Mouse (Mus musculus) adrenal gland, postnatal 36 days (tissue): ENCODE measurements around the gene Ptpn4. TPM values are rescaled to one million over a fixed set of nuclear protein-coding genes. Genes with fewer than 3 reads are reported as not detected.
A peak's percentile ranks its signal among the peaks of the same experiment; 100 is the strongest.

ENCODE experiments used
- DNase-seq, 2 experiments: peaks; one replicate each; pipeline ENCODE4 v3.0.0; 2021; ENCODE audit warnings: mixed read lengths in 1 of 2
- long read RNA-seq, 2 experiments: library from polyadenylated mRNA; stranded (forward); transcript quantifications; one replicate each; pipeline ENCODE4 v2.0.0; 2021; ENCODE audit warnings: borderline sequencing depth in 2 of 2
- total RNA-seq, 2 experiments: library from RNA; stranded (reverse); gene quantifications; 2 replicates each; pipeline ENCODE4 v1.2.3; 2021

Ptpn4 gene
- 10 to 100 TPM; 30.2 to 38.0 TPM for total RNA-seq
- long read RNA-seq, experiment 1, full-length matches to known transcripts = 2 of 2 reads
- long read RNA-seq, experiment 1, partial matches to known transcripts = 0 of 2 reads
- long read RNA-seq, experiment 1, other reads (novel, unspliced or antisense) = 0 of 2 reads
- long read RNA-seq, experiment 2, full-length matches to known transcripts = 1 of 1 reads
- long read RNA-seq, experiment 2, partial matches to known transcripts = 0 of 1 reads
- long read RNA-seq, experiment 2, other reads (novel, unspliced or antisense) = 0 of 1 reads

DNA sequence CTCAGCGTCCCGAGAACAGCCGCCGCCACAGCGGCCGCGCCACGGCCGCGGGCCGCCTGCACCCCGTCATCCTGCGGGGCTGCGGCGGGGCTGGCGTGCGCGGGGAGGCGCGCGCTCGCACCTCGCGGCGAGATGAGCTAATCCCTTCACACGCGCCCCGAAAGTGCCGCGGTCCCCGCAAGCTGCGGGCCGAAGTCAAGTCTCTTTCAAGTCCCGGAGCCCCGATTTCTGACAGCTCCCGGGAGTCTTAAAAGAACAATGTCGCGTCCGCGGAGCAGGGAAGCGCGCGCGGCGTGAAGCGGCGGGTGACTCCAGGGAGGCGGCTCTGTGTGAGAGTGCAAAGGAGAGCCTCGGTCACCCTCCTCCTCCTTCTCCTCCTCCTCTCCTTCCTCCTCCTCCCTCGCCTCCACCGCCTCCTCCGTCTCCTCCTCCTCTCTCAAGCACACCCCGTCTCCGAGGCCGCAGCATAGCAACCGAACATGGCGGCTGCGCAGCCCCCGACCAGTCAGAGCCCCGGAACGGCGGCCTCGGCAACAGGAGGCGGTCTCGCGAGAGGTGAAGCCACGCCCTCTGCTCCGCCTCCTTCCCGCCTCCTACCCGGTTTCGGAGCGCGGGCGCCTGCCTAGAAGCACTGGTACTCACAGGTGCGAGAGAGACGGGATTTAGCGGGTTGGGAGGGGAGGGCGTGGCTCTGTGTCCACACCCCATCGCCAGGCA, at the start of gene Ptpn4:
Gene Ptpn4 (minus strand): TSS at position 579 of the 717 bp plus-strand sequence.
- DNase-seq = peak; percentile 99

DNA sequence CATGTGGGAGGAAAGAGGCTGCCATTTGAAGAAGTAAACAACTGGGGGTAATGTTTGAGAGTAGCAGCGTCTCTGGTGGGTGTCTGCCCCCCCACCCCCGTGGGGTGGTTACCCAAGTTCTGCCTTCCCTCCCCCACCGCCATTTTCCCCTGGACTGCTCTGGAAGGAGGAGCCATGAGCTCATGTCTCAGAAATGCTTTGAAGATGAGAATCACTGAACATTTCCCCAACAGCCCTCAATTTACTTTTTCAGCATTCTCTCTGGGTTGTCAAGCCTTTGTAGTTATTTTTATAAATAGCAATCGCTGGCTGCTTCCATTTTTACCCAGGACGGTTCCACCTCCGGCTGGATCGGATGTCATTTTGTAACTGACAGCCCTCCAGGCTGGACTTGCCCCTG, 48.9 kb upstream of the Ptpn4 start:
- DNase-seq = peak; percentile 25 to 46

- no peak for DNase-seq
Measured at GRCm38 (mm10) chr1:119884272-119884671, 46.9 kb upstream of the Ptpn4 start.

DNA sequence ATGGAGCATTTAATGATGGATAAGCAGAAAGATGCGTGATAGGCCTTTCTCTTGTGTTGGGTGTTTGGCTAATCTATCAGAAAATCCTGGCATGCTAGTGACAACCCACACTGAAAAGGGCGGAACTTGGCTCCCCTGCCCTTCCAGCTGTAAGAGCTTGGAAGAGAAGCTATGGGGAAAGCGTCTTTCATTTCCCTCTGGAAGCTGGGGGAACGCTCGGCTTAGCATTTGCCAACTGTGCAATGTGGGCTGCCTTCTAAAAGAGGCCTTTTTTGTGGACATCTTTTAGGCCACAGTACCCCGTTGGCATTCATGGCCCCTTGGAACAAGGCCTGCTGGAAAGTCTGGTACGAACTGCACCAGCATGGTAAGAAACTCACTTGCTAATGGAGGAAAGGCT, 41.5 kb upstream of the Ptpn4 start:
- peak in 1 of 2 experiments; percentile 31 for DNase-seq

GRCm38 (mm10) chr1:119877469-119877868, 40.1 kb upstream of the Ptpn4 start:
- DNase-seq = no peak

- no peak for DNase-seq
Measured at GRCm38 (mm10) chr1:119868395-119869161, 31.2 kb upstream of the Ptpn4 start.

DNA sequence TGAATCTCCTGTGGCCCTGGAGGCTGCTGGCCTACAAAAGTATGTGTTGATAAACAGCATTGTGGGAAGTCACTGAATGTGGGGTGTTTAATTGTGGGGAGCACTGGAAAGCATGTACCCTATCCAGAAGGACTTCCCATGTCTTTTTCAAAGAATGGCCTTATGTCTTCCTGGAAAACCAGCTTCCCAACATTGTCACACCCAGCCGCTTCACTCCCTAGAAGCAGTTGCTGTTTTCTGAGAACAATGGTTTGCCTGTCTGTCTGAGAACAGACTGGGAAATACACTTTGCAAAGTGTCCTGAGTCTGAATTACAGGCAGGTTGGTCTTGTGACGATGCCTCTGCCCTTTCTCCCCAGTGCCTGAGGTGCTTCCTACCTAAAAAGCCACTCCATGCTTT, 29.9 kb upstream of the Ptpn4 start:
- no peak for DNase-seq

DNA sequence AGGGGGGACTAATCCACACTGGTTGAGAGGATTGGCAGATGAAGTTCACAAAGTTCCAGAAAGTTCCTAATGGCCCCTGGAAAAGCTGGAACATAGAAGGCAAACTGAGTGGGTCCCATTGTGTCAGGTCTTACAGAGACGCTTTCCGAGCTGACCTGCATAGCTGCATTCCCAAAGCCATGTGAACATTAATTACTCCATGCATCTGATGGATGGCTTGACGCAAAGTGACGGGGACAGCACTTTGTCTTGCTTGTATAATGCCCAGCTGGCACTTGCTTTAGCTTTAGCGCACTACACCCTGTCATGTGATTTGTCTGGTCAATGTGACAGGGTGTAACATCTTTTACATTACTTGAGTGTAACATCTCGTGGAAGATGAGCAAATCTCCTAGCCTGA, 27.9 kb upstream of the Ptpn4 start:
- DNase-seq = no peak

DNA sequence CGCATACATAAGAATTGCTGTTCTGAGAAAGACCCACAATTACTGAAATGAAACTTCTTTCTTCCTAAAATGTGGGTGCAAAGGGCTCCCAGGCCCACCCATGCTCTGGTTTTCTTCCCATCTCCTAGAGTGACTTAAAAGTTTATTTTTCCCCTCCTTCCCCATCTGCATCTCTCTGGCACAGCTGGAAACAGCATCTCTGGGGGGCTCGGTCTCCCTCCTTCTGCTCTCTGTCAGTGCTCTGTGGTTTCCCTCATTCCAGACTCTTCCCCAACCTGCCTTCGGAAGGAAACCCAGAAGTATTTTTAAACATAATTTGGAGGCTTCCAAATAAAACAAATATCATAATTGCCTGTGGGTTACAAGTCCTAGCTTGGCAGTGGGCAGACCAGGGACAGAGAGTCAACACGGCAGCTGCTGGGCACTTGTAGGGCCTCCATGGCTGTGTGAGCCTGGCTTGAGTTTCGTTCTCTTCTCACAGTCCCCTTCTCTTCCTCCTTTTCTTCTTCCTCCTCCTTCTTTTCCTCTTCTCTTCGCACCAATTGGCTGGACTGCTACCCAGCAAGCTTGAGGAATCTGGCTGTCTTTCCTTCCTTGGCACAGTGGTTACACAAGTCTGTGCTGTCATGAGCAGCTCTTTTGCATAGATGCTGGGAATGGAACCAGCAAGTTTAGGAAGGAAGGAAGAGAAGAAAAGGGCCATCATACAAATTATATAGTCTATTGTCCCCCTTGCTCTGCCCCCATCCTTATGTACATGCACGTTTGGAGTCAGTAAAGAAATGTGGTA, 26.3 kb upstream of the Ptpn4 start:
- no peak for DNase-seq

DNA sequence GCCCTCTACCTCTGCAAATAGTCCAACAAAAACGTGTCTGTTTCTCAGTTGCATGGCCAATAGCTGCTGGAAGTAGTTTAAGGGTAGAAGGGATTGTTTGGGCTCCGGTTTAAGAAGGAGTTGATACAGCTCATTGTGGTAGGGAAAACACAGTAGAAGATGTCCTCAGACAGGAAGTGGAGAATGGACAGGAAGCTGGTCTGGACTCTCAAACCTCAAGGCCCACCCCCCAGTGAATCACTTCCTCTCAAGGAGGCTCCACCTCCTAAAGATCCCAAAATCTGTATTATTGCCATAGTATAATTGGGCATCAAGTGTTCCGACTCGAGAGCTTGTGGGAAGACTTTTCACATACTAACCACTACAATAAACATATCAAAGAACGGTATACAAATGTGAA, 22.2 kb upstream of the Ptpn4 start:
- no peak for DNase-seq

DNA sequence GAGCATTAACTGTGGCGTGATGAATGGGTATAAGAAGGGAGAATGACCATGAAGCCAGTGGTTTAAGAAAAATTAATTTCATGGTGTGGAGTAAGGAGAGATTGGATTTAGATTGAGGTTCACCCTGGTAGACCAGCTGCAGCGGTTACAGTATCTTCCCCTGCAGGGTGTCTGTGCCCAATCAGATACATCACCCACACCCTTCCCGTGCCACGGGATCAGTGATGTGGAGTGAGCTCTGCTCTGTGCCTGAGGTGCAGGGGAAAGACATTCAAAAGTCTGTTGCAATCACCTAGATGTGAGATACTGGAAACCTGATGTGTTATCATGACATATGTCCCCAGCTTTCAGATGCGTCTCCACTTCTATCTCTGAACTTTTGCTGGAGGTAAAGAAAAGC, 15.6 kb upstream of the Ptpn4 start:
- no peak for DNase-seq

GRCm38 (mm10) chr1:119852339-119852738, 14.9 kb upstream of the Ptpn4 start:
- DNase-seq = no peak

GRCm38 (mm10) chr1:119849146-119849935, 11.9 kb upstream of the Ptpn4 start:
- no peak for DNase-seq

GRCm38 (mm10) chr1:119845321-119845720, 7.9 kb upstream of the Ptpn4 start:
- DNase-seq = no peak

- peak in 1 of 2 experiments; percentile 3 for DNase-seq
Measured at GRCm38 (mm10) chr1:119843121-119843520, 5.7 kb upstream of the Ptpn4 start.

- peak in 1 of 2 experiments; percentile 27 for DNase-seq
Measured at GRCm38 (mm10) chr1:119838241-119838640, 828 bp upstream of the Ptpn4 start.

DNA sequence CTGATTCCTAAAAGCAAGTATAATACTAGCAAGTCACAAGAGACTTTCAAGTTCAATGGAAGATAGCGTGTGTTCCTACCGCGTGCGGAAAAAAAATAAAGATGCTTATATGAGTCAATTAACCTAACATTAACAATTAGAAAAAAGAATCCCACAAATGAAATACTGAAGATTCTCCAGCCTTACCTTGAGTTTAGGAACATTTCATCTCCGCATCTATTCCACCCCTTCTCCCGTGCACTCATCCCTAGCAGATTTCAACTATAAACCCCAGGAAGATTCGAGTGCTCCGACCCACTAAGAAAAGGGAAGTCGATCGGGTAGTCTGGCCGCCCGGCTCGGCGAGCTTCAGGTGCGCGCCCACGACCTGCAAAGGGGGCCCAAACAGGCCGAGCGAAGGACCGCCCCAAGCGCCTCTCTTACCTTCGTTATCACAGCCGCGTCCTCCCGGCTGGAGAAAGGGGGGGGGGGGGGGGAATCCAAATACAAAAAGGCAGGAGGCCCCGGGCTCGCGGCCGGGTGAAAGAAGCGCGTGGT, 866 bp downstream of the Ptpn4 start:
- no peak for DNase-seq

DNA sequence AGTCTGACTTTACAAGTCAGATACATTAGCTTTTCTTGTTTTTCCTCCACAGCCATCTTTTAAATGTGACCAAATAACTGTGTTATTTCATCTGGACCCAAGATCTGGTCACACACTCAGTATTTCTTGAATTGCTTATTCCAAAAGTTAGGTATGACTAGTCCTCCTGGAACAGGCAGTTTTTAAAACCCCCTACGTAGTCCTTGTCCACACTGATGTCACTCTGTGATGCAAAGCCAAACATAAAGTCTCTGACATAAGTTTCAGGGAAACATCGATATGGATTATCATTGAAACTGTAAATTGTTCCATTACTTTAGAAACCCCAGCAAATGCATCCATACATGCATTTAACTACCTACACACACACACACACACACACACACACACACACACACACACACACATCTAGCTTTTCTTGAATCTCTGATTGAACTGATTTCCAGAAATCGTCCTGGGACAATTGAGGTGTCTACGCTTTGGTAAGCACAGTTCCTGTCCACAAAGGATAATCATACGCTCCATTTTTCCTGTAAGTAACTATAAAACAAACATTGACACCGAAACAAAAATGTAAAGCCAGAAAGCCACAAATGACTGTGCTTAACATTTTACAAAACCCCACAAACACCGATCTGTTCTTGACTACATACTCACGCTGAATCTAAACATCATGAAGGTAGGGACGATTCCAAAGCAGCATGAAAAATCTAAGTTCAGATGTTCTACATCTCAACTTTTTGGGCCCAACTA, 1.5 kb downstream of the Ptpn4 start:
- DNase-seq = no peak

DNA sequence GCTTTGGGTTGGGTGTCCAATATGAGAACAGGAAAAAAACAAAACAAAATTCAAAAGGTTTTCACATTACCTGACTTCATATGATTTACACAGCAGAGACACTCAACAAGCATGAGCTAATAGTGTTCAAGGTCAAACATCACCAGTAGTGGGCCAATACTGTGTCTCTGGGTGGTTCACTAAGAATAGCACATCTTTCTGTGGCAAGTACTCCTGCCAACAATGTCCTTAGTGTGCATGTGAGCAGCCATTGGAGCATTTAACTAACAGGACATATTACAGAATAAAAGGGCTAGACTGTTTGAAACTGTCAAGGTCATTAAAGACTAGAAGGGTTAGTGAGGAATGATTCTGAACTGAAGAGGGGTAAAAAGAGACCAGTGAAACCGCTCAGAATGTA, 9.3 kb downstream of the Ptpn4 start:
- DNase-seq = no peak

- DNase-seq = peak in 1 of 2 experiments; percentile 39
Measured at GRCm38 (mm10) chr1:119818704-119819103, 18.7 kb downstream of the Ptpn4 start.
